Mouse (Mus musculus): Measurements from ENCODE around the gene Atg5. TPM values are rescaled to one million over a fixed set of nuclear protein-coding genes. Genes with fewer than 3 reads are reported as not detected.

Atg5 gene
- polyA plus RNA-seq, 1 experiment = 12.7 TPM

GRCm38 (mm10) chr10:44400119-44400518, 132.0 kb downstream of the Atg5 start:
- Histone ChIP-seq H3K36me3 (ENCODE audit: control insufficient read depth, insufficient read depth) (no peaks in the 10 kb centered on the region), H3K4me3 (no peak overlapping the region), H3ac (ENCODE audit: control insufficient read depth, insufficient read length) (no peak overlapping the region), H3K4me2 (ENCODE audit: low read depth) (no peak overlapping the region), H3K27me3 (ENCODE audit: control insufficient read depth, insufficient read depth, insufficient read length) (no peaks in the 10 kb centered on the region), H3K79me2 (ENCODE audit: control insufficient read depth, insufficient read depth) (no peaks in the 10 kb centered on the region)
- TF ChIP-seq REST (IDR thresholded peaks at IDR 0.05; ENCODE audit: insufficient read depth, insufficient read length) (no peak), POLR2AphosphoS2 (IDR thresholded peaks at IDR 0.05; ENCODE audit: insufficient read length, low read depth) (no peak), MAX (IDR thresholded peaks at IDR 0.05; ENCODE audit: low read depth) (no peak), CEBPB (IDR thresholded peaks at IDR 0.05; ENCODE audit: insufficient read depth, poor library complexity, severe bottlenecking) (no peak), MYOG (IDR thresholded peaks at IDR 0.05; ENCODE audit: control insufficient read depth in 1 of 3, insufficient read depth in 1 of 3, insufficient read length in 2 of 3, low read depth in 2 of 3) (no peak), SRF (IDR thresholded peaks at IDR 0.05; ENCODE audit: control insufficient read depth, insufficient read length, low read depth) (no peak), MYOD1 (IDR thresholded peaks at IDR 0.05; ENCODE audit: control insufficient read depth in 1 of 3, insufficient read length in 2 of 3, low read depth in 2 of 3) (no peak), USF1 (IDR thresholded peaks at IDR 0.05; ENCODE audit: low read depth) (no peak), POLR2A (IDR thresholded peaks at IDR 0.05; ENCODE audit: insufficient read length, low read depth) (no peak), TCF12 (IDR thresholded peaks at IDR 0.05; ENCODE audit: insufficient read depth, poor library complexity, severe bottlenecking) (no peak), TCF3 (IDR thresholded peaks at IDR 0.05; ENCODE audit: insufficient read length, low read depth) (no peak), E2F4 (IDR thresholded peaks at IDR 0.05; ENCODE audit: insufficient read depth) (no peak)

GRCm38 (mm10) chr10:44400602-44401001, 132.4 kb downstream of the Atg5 start:
- H3K4me3 ChIP-seq = no peak overlapping the region
- H3ac ChIP-seq (ENCODE audit: control insufficient read depth, insufficient read length) = no peak overlapping the region
- H3K4me2 ChIP-seq (ENCODE audit: low read depth) = no peak overlapping the region
- H3K36me3 ChIP-seq (ENCODE audit: control insufficient read depth, insufficient read depth) = no peaks in the 10 kb centered on the region
- TF ChIP-seq SRF (IDR thresholded peaks at IDR 0.05; ENCODE audit: control insufficient read depth, insufficient read length, low read depth) (no peak), E2F4 (IDR thresholded peaks at IDR 0.05; ENCODE audit: insufficient read depth) (no peak), POLR2AphosphoS2 (IDR thresholded peaks at IDR 0.05; ENCODE audit: insufficient read length, low read depth) (no peak), MAX (IDR thresholded peaks at IDR 0.05; ENCODE audit: low read depth) (no peak), MYOD1 (IDR thresholded peaks at IDR 0.05; ENCODE audit: control insufficient read depth in 1 of 3, insufficient read length in 2 of 3, low read depth in 2 of 3) (no peak), TCF3 (IDR thresholded peaks at IDR 0.05; ENCODE audit: insufficient read length, low read depth) (no peak)
- H3K27me3 ChIP-seq (ENCODE audit: control insufficient read depth, insufficient read depth, insufficient read length) = no peaks in the 10 kb centered on the region
- no peaks in the 10 kb centered on the region for H3K79me2 ChIP-seq (ENCODE audit: control insufficient read depth, insufficient read depth)

- H3K4me3 ChIP-seq = no peak overlapping the region
- no peaks in the 10 kb centered on the region for H3K27me3 ChIP-seq (ENCODE audit: control insufficient read depth, insufficient read depth, insufficient read length)
- H3K36me3 ChIP-seq (ENCODE audit: control insufficient read depth, insufficient read depth) = no peaks in the 10 kb centered on the region
- TF ChIP-seq POLR2AphosphoS2 (IDR thresholded peaks at IDR 0.05; ENCODE audit: insufficient read length, low read depth) (no peak), TCF12 (IDR thresholded peaks at IDR 0.05; ENCODE audit: insufficient read depth, poor library complexity, severe bottlenecking) (no peak), MAX (IDR thresholded peaks at IDR 0.05; ENCODE audit: low read depth) (no peak), E2F4 (IDR thresholded peaks at IDR 0.05; ENCODE audit: insufficient read depth) (no peak), TCF3 (IDR thresholded peaks at IDR 0.05; ENCODE audit: insufficient read length, low read depth) (no peak), CEBPB (IDR thresholded peaks at IDR 0.05; ENCODE audit: insufficient read depth, poor library complexity, severe bottlenecking) (no peak), USF1 (IDR thresholded peaks at IDR 0.05; ENCODE audit: low read depth) (no peak), MYOG (IDR thresholded peaks at IDR 0.05; ENCODE audit: control insufficient read depth in 1 of 3, insufficient read depth in 1 of 3, insufficient read length in 2 of 3, low read depth in 2 of 3) (no peak), SRF (IDR thresholded peaks at IDR 0.05; ENCODE audit: control insufficient read depth, insufficient read length, low read depth) (no peak), POLR2A (IDR thresholded peaks at IDR 0.05; ENCODE audit: insufficient read length, low read depth) (no peak), REST (IDR thresholded peaks at IDR 0.05; ENCODE audit: insufficient read depth, insufficient read length) (no peak), MYOD1 (IDR thresholded peaks at IDR 0.05; ENCODE audit: control insufficient read depth in 1 of 3, insufficient read length in 2 of 3, low read depth in 2 of 3) (no peak)
- H3ac ChIP-seq (ENCODE audit: control insufficient read depth, insufficient read length) = no peak overlapping the region
- H3K4me2 ChIP-seq (ENCODE audit: low read depth) = no peak overlapping the region
- no peaks in the 10 kb centered on the region for H3K79me2 ChIP-seq (ENCODE audit: control insufficient read depth, insufficient read depth)
Observed at GRCm38 (mm10) chr10:44401600-44401999, 133.4 kb downstream of the Atg5 start.

- Histone ChIP-seq H3K36me3 (ENCODE audit: control insufficient read depth, insufficient read depth) (no peaks in the 10 kb centered on the region), H3K4me3 (no peak overlapping the region), H3K79me2 (ENCODE audit: control insufficient read depth, insufficient read depth) (no peaks in the 10 kb centered on the region), H3ac (ENCODE audit: control insufficient read depth, insufficient read length) (no peak overlapping the region), H3K27me3 (ENCODE audit: control insufficient read depth, insufficient read depth, insufficient read length) (no peaks in the 10 kb centered on the region), H3K4me2 (ENCODE audit: low read depth) (no peak overlapping the region)
- TF ChIP-seq SRF (IDR thresholded peaks at IDR 0.05; ENCODE audit: control insufficient read depth, insufficient read length, low read depth) (no peak), POLR2AphosphoS2 (IDR thresholded peaks at IDR 0.05; ENCODE audit: insufficient read length, low read depth) (no peak), MYOG (IDR thresholded peaks at IDR 0.05; ENCODE audit: control insufficient read depth in 1 of 3, insufficient read depth in 1 of 3, insufficient read length in 2 of 3, low read depth in 2 of 3) (no peak), REST (IDR thresholded peaks at IDR 0.05; ENCODE audit: insufficient read depth, insufficient read length) (no peak), MYOD1 (IDR thresholded peaks at IDR 0.05; ENCODE audit: control insufficient read depth in 1 of 3, insufficient read length in 2 of 3, low read depth in 2 of 3) (no peak), CEBPB (IDR thresholded peaks at IDR 0.05; ENCODE audit: insufficient read depth, poor library complexity, severe bottlenecking) (no peak), MAX (IDR thresholded peaks at IDR 0.05; ENCODE audit: low read depth) (no peak), POLR2A (IDR thresholded peaks at IDR 0.05; ENCODE audit: insufficient read length, low read depth) (no peak), E2F4 (IDR thresholded peaks at IDR 0.05; ENCODE audit: insufficient read depth) (no peak), TCF12 (IDR thresholded peaks at IDR 0.05; ENCODE audit: insufficient read depth, poor library complexity, severe bottlenecking) (no peak), USF1 (IDR thresholded peaks at IDR 0.05; ENCODE audit: low read depth) (no peak), TCF3 (IDR thresholded peaks at IDR 0.05; ENCODE audit: insufficient read length, low read depth) (no peak)
Observed at GRCm38 (mm10) chr10:44403415-44403814, 135.3 kb downstream of the Atg5 start.

Data from myocyte (in vitro differentiated cells).